Mouse (Mus musculus) thymus, adult 2 months (tissue): ENCODE measurements around the gene Psmd5.

ENCODE experiments used
- CTCF ChIP-seq: fragments of 200-500 bp; IDR thresholded peaks from 2 replicates; pipeline ENCODE4 v1.5.1; 2012; ENCODE audit warnings: mild to moderate bottlenecking, control low read depth, low read length, moderate library complexity, borderline replicate concordance; ENCODE audit not compliant: control insufficient read depth, poor library complexity, insufficient read depth; ENCODE audit errors: extremely low read depth
- POLR2A ChIP-seq: fragments of 200-500 bp; IDR thresholded peaks from 2 replicates; pipeline ENCODE4 v1.6.1; 2012; ENCODE audit warnings: mild to moderate bottlenecking, low read length, control low read depth, moderate library complexity; ENCODE audit not compliant: control insufficient read depth, poor library complexity, insufficient read depth; ENCODE audit errors: extremely low read depth

- TF ChIP-seq CTCF, result no peak
- TF ChIP-seq POLR2A, result no peak
Observed at GRCm38 (mm10) chr2:34903191-34903590, 28.4 kb upstream of the Psmd5 start.
